Mouse (Mus musculus) forebrain, embryonic 13.5 days (tissue): ENCODE measurements at regions not wholly inside any gene's neighbourhood (a gene's known extent, or its start where the extent isn't known, plus 50 kb on each side); places are given as distances from the start of the nearest gene placed in this dataset.

ENCODE experiments used
- ATAC-seq: fragments of 200-750 bp; cut with Nextera tagmentation; 2 replicates; pipeline ENCODE4 v1.8.0; 2017
- H3K27ac ChIP-seq: fragments of 300-500 bp; sonication (generic); 2 replicates; pipeline ENCODE4 v1.5.1; 2015; ENCODE audit warnings: inconsistent platforms, mild to moderate bottlenecking, moderate library complexity
- H3K27me3 ChIP-seq: fragments of 300-500 bp; sonication (generic); 2 replicates; pipeline ENCODE4 v1.6.1; 2015; ENCODE audit warnings: mild to moderate bottlenecking, inconsistent platforms
- H3K36me3 ChIP-seq: fragments of 300-500 bp; sonication (generic); 2 replicates; pipeline ENCODE4 v1.6.1; 2015; ENCODE audit warnings: mild to moderate bottlenecking, inconsistent platforms; ENCODE audit not compliant: poor library complexity, severe bottlenecking
- H3K4me1 ChIP-seq: fragments of 300-500 bp; sonication (generic); 2 replicates; pipeline ENCODE4 v1.6.1; 2015; ENCODE audit warnings: inconsistent platforms
- H3K4me2 ChIP-seq: fragments of 300-500 bp; sonication (generic); 2 replicates; pipeline ENCODE4 v1.6.1; 2015; ENCODE audit warnings: inconsistent platforms, mild to moderate bottlenecking, moderate library complexity
- H3K4me3 ChIP-seq: fragments of 300-500 bp; sonication (generic); 2 replicates; pipeline ENCODE4 v1.5.1; 2015; ENCODE audit warnings: mild to moderate bottlenecking, inconsistent platforms
- H3K9ac ChIP-seq: fragments of 300-500 bp; sonication (generic); 2 replicates; pipeline ENCODE4 v1.6.1; 2015; ENCODE audit warnings: mild to moderate bottlenecking, inconsistent platforms
- H3K9me3 ChIP-seq: fragments of 300-500 bp; sonication (generic); replicated peaks from 2 replicates; pipeline ENCODE4 v1.6.1; 2016; ENCODE audit warnings: inconsistent platforms
- WGBS: fragments of 180-500 bp; shearing (Covaris S2); methylation state at CpG from one replicate; pipeline ENCODE4 v1.1.7; 2015; 5-methylcytosine and 5-hydroxymethylcytosine counted together

- Histone ChIP-seq H3K27ac (no peak overlapping the region), H3K4me3 (no peak overlapping the region), H3K9ac (no peak overlapping the region), H3K9me3 (no peaks in the 10 kb centered on the region), H3K27me3 (no peaks in the 10 kb centered on the region), H3K4me1 (no peaks in the 10 kb centered on the region), H3K4me2 (no peak overlapping the region), H3K36me3 (no peaks in the 10 kb centered on the region)
- ATAC-seq = no peak
These were observed 229.6 kb upstream of the Nt5c1b start for GRCm38 (mm10) chr12:10140131-10140530.

GRCm38 (mm10) chr12:10160837-10161236 lies 208.9 kb upstream of the Nt5c1b start:
- Histone ChIP-seq H3K27ac (no peak overlapping the region), H3K4me1 (no peaks in the 10 kb centered on the region), H3K9me3 (no peaks in the 10 kb centered on the region), H3K36me3 (no peaks in the 10 kb centered on the region), H3K27me3 (no peaks in the 10 kb centered on the region), H3K4me2 (no peak overlapping the region), H3K4me3 (no peak overlapping the region), H3K9ac (no peak overlapping the region)
- 93% methylated on average over 1 of the region's 1 CpGs for WGBS
- ATAC-seq = no peak

GRCm38 (mm10) chr12:10168042-10168441 lies 201.7 kb upstream of the Nt5c1b start:
- H3K36me3 ChIP-seq = no peaks in the 10 kb centered on the region
- no peaks in the 10 kb centered on the region for H3K9me3 ChIP-seq
- no peak for ATAC-seq
- no peak overlapping the region for H3K4me3 ChIP-seq
- no peak overlapping the region for H3K9ac ChIP-seq
- no peaks in the 10 kb centered on the region for H3K4me1 ChIP-seq
- no peak overlapping the region for H3K27ac ChIP-seq
- H3K27me3 ChIP-seq = no peaks in the 10 kb centered on the region
- H3K4me2 ChIP-seq = no peak overlapping the region

GRCm38 (mm10) chr12:10168581-10168980 lies 201.2 kb upstream of the Nt5c1b start:
- Histone ChIP-seq H3K9ac (no peak overlapping the region), H3K27ac (no peak overlapping the region), H3K36me3 (no peaks in the 10 kb centered on the region), H3K4me3 (no peak overlapping the region), H3K9me3 (no peaks in the 10 kb centered on the region), H3K27me3 (no peaks in the 10 kb centered on the region), H3K4me1 (no peaks in the 10 kb centered on the region), H3K4me2 (no peak overlapping the region)
- ATAC-seq = no peak

GRCm38 (mm10) chr12:10178718-10179117 lies 191.1 kb upstream of the Nt5c1b start:
- Histone ChIP-seq H3K27me3 (no peaks in the 10 kb centered on the region), H3K27ac (no peak overlapping the region), H3K9ac (no peak overlapping the region), H3K4me2 (no peak overlapping the region), H3K4me1 (peaks cover 4% of the 10 kb centered on the region), H3K9me3 (no peaks in the 10 kb centered on the region), H3K4me3 (no peak overlapping the region), H3K36me3 (no peaks in the 10 kb centered on the region)
- WGBS = 91% methylated on average over 4 of the region's 4 CpGs
- no peak for ATAC-seq

GRCm38 (mm10) chr12:10179147-10179814 lies 190.5 kb upstream of the Nt5c1b start:
- 0 out of 2 replicates have a peak, but pooled peaks have one; percentile 19 for ATAC-seq
- Histone ChIP-seq H3K4me2 (no peak overlapping the region), H3K9ac (no peak overlapping the region), H3K36me3 (no peaks in the 10 kb centered on the region), H3K9me3 (no peaks in the 10 kb centered on the region), H3K4me3 (no peak overlapping the region), H3K4me1 (peaks cover 4% of the 10 kb centered on the region), H3K27me3 (no peaks in the 10 kb centered on the region), H3K27ac (no peak overlapping the region)
- WGBS = 16% methylated on average over 1 of the region's 1 CpGs

GRCm38 (mm10) chr12:10179815-10180468 lies 189.8 kb upstream of the Nt5c1b start:
- Histone ChIP-seq H3K36me3 (no peaks in the 10 kb centered on the region), H3K4me2 (no peak overlapping the region)

GRCm38 (mm10) chr12:10182589-10182988 lies 187.2 kb upstream of the Nt5c1b start:
- Histone ChIP-seq H3K9me3 (no peaks in the 10 kb centered on the region), H3K36me3 (no peaks in the 10 kb centered on the region), H3K4me1 (peaks cover 4% of the 10 kb centered on the region), H3K4me3 (no peak overlapping the region), H3K9ac (no peak overlapping the region), H3K4me2 (no peak overlapping the region), H3K27ac (no peak overlapping the region), H3K27me3 (no peaks in the 10 kb centered on the region)
- no peak for ATAC-seq

More at GRCm38 (mm10) chr12:10179815-10180468, 189.8 kb upstream of the Nt5c1b start:
- Histone ChIP-seq H3K9me3 (no peaks in the 10 kb centered on the region), H3K27me3 (no peaks in the 10 kb centered on the region), H3K4me1 (peaks cover 4% of the 10 kb centered on the region), H3K9ac (no peak overlapping the region), H3K4me3 (no peak overlapping the region), H3K27ac (no peak overlapping the region)
- no peak for ATAC-seq
- 51% methylated on average over 3 of the region's 3 CpGs for WGBS

GRCm38 (mm10) chr12:10186576-10186975 lies 183.2 kb upstream of the Nt5c1b start:
- no peak overlapping the region for H3K4me3 ChIP-seq
- no peaks in the 10 kb centered on the region; the same call in 1 of the 2 replicates for H3K4me1 ChIP-seq
- no peak overlapping the region for H3K9ac ChIP-seq
- H3K36me3 ChIP-seq = no peaks in the 10 kb centered on the region
- no peaks in the 10 kb centered on the region for H3K27me3 ChIP-seq
- no peak overlapping the region for H3K27ac ChIP-seq
- H3K9me3 ChIP-seq = no peaks in the 10 kb centered on the region
- H3K4me2 ChIP-seq = no peak overlapping the region
- ATAC-seq = no peak

- ATAC-seq = no peak
- 89% methylated on average over 2 of the region's 2 CpGs for WGBS
- Histone ChIP-seq H3K9me3 (no peaks in the 10 kb centered on the region), H3K36me3 (no peaks in the 10 kb centered on the region), H3K27ac (no peak overlapping the region), H3K4me1 (no peaks in the 10 kb centered on the region), H3K4me2 (no peak overlapping the region), H3K27me3 (no peaks in the 10 kb centered on the region), H3K4me3 (no peak overlapping the region), H3K9ac (no peak overlapping the region)
These were observed 180.0 kb upstream of the Nt5c1b start for GRCm38 (mm10) chr12:10189746-10190145.

- Histone ChIP-seq H3K4me2 (no peak overlapping the region), H3K36me3 (no peaks in the 10 kb centered on the region), H3K27ac (no peak overlapping the region), H3K9me3 (no peaks in the 10 kb centered on the region), H3K27me3 (no peaks in the 10 kb centered on the region), H3K4me1 (no peaks in the 10 kb centered on the region), H3K9ac (no peak overlapping the region), H3K4me3 (no peak overlapping the region)
- 31% methylated on average over 3 of the region's 3 CpGs for WGBS
- ATAC-seq = no peak
These were observed 171.8 kb upstream of the Nt5c1b start for GRCm38 (mm10) chr12:10197906-10198460.

- WGBS = 92% methylated on average over 1 of the region's 1 CpGs
- Histone ChIP-seq H3K36me3 (no peaks in the 10 kb centered on the region), H3K27me3 (no peaks in the 10 kb centered on the region), H3K9ac (no peak overlapping the region), H3K4me2 (no peak overlapping the region), H3K9me3 (no peaks in the 10 kb centered on the region), H3K27ac (no peak overlapping the region), H3K4me3 (no peak overlapping the region), H3K4me1 (no peaks in the 10 kb centered on the region)
- no peak for ATAC-seq
These were observed 159.9 kb upstream of the Nt5c1b start for GRCm38 (mm10) chr12:10209841-10210240.

- Histone ChIP-seq H3K4me3 (no peak overlapping the region), H3K4me1 (no peaks in the 10 kb centered on the region), H3K27me3 (no peaks in the 10 kb centered on the region), H3K27ac (no peak overlapping the region), H3K9me3 (no peaks in the 10 kb centered on the region), H3K36me3 (no peaks in the 10 kb centered on the region), H3K9ac (no peak overlapping the region), H3K4me2 (no peak overlapping the region)
- no peak for ATAC-seq
- WGBS = 36% methylated on average over 4 of the region's 4 CpGs
These were observed 147.0 kb upstream of the Nt5c1b start for GRCm38 (mm10) chr12:10222821-10223220.
